Mouse (Mus musculus) thymus, postnatal 36 days (tissue): ENCODE data around the gene Aunip.

Experiments
- DNase-seq, 2 experiments: peaks; one replicate each; pipeline ENCODE4 v3.0.0; 2022; ENCODE audit warnings: mixed read lengths in 2 of 2

Gene Aunip

DNA sequence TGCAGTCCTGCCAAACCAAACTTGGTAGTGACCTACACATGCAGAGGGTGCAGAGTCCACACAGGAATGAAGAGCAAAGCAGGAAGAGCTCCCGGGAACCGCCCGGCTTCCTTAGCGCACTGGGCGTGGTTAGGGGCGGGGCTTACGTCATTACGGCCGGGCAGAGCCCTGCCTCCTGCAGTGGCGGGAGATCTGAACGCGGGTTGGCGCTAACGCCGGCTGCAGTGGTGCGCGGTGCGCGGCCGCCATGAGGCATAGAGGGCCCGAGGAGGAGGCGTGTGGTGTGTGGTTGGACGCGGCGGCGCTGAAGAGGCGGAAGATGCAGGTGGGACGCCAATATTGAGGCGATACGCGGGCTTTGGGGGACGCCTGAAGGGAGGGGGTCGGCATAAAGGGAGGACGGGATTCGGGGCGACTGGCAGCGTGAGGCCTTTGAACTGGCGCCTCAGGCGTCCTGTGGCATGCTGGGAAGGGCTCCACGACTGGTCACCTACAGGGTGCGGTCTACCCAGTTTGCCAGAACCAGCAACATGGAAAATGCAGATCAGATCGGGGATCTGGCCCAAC, at the start of gene Aunip:
Gene Aunip (plus strand): TSS at position 155 of the 567 bp plus-strand sequence.
- peak; percentile 84 to 87 for DNase-seq

DNA sequence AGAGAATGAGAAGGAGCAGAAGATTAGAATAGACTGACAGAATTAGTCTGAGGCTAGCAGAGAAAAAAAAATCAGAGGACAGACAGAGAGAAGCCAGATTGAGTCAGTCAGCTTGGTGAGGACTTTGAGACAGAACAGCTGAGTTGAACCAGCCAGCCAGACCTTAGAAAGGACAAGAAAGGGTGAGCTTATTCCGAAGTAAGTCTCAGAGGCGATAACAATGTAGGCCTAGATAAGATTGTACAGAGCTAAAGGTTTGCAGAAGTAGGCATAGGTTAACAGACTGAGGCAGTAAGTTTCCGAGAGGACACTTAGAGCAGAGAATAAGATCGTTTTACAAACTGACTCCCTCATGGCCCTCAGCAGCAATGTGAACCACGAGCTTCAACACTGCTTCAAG, 49.5 kb upstream of the Aunip start:
- no peak for DNase-seq

DNA sequence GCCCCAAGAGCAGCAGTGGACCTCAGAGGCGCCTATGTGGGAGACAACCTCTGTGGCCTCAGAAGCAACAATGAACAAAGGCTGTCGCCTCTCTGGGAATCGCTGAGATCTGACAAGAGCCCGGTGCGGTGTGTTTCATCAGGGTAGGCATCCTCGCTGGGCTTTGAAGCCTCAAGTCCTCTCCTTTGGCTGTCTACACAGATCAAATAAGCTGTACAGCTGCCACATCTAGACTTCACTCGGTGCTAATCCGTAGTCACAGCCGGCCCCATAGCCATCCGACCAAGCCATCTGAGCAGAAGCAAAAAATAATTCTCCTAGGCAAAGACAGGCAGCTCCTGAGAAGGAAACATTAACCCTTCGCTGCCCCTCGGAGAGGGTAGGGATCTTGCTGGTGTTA, 45.0 kb upstream of the Aunip start:
- no peak for DNase-seq

- no peak for DNase-seq
Observed at GRCm38 (mm10) chr4:134466381-134467262, 44.2 kb upstream of the Aunip start.

- peak; percentile 65 to 66 for DNase-seq
Observed at GRCm38 (mm10) chr4:134467435-134468214, 43.2 kb upstream of the Aunip start.

DNA sequence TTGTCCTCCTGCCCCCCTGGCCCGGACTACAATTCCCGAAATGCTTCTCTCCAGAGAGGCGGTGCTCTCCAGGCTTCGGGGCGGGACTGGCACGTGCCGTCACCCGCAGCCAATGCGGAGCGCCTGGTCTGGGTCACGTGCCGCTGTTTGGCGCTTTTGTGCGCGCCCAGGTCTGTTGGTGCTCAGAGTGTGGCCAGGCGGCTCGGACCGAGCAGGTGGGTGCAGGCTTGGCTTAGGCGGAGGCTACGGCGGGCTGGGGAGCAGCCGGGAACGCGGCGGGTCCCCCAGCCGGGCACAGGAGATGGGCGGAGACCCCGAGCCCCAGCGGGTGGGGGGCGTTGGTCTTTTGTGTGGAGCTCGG, 42.6 kb upstream of the Aunip start, which contains the start of gene Stmn1:
Gene Stmn1 (plus strand): TSS at position 106 of the 361 bp plus-strand sequence.
- DNase-seq, result peak; percentile 92 to 96

GRCm38 (mm10) chr4:134468578-134469266, 42.1 kb upstream of the Aunip start:
- DNase-seq, result peak; percentile 98

DNA sequence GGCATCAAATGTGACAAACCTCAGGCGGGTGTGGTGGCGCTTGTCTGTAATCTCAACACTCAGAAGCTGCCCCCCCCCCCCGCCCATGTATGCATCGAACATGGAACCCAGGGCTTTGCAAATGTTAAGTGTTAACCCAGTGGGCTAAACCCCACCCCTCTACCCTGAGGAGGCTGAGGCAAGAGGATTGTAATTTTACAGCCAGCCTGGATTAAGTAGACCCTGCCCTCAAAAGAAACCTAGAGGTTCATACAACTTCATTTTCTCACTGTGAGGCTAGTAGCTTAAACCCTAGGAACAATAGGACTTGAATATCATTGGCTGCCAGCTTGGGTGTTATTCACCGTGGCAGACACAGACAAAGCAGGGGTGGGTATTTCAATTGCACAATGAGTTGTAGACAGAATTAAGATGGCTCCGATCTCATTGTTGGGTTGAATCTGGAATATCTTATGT, 41.4 kb upstream of the Aunip start:
- DNase-seq, result no peak

GRCm38 (mm10) chr4:134469985-134470384, 40.8 kb upstream of the Aunip start:
- no peak for DNase-seq

GRCm38 (mm10) chr4:134471469-134471868, 39.3 kb upstream of the Aunip start:
- DNase-seq, result no peak

GRCm38 (mm10) chr4:134473764-134474163, 37.0 kb upstream of the Aunip start:
- no peak for DNase-seq

DNA sequence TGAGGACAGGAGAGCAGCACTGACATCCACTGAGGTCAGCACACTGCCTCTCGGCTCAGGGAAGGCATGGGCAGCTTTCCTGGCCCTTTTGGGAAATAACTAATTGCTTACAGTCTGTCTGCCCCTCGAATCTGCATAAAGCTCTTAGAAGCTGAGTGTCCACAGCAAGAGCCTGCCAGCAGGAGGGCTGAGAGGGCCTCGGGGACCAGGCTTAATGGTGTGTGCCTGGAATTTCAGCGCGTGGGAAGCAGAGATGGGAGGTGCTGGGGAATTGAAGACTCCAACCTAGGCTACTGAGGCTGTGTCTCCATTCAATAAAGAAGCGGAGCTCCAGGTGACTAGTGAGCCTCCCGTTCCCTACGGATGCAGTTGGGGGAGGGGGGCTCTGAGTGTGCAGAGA, 36.6 kb upstream of the Aunip start:
- no peak for DNase-seq

DNA sequence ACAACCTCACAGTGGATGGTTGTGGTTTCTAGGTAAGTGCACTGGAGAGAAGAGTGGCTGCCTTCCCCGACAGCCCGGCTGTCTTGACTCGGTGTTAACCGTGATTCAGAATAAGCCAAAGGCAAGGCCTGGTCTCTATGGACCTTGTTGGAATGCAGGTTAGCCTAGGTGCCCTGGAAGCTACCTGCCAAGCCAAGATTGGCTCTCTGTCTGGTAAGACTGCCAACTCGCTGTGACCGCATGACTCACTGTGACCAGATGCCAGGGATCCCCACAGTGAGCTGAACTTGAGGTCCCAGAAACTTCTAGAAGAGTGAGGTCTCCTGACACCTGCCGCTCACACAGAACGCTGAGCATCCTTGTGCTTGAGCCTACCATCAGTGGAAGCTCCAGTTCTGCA, 33.9 kb upstream of the Aunip start:
- no peak for DNase-seq

DNA sequence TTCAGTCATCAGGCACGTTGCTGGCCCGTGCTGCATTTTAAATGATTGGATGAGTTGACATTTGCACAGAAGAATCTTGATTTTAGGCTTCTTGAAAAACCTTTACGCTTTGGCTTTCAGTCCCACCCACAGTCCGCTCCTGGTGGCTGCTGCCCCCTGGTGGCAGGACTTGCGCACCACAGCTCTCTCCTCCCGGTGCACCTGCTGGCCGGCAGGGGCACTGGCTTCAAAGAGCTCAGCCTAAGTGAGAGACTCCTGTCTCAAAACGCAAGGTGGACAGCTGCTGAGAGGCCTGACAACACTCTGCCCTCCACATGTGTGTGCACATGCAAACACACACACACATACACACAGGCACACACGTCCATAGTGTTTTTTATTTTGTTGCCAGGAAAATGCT, 32.8 kb upstream of the Aunip start:
- peak; percentile 90 to 94 for DNase-seq

DNA sequence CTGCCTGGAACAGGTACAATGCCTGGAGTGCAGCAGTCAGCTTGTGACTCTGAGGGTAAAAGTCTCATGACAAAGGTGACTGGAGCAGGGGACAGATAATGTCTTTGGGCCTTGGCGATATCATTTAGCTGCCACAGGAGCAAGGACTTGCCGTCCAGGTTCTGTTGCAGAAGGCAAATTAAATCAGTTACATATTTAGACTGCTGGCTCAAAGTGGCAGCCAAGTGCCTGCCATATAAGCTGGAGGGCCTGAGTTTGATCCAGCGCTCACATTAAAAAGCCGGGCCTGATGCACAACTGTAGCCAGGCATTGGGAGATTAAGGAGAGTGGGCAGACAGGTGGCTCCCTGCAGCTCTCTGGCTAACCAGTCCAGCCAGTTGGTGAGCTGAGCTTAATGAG, 31.0 kb upstream of the Aunip start:
- no peak for DNase-seq

DNA sequence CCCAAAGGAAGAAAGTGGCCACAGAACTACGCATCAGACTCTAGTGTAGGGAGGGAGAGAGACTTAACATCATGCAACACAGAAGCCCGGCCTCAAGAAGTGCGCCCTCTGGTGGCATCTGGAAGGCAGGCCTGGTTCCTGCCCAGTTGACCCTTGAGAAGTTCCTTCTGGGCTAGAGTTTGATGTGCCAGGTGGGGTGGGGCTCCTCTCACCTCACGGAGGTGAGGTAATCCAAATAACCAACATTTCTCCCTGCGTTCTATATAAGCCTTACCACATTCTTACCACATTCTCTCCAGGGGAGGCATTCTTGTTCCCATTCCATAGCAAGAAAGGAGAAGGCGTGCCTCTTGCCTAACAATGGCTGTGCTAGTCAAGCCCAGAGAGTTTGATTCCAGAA, 29.9 kb upstream of the Aunip start:
- peak; percentile 71 to 75 for DNase-seq

GRCm38 (mm10) chr4:134481270-134481669, 29.5 kb upstream of the Aunip start:
- no peak for DNase-seq

DNA sequence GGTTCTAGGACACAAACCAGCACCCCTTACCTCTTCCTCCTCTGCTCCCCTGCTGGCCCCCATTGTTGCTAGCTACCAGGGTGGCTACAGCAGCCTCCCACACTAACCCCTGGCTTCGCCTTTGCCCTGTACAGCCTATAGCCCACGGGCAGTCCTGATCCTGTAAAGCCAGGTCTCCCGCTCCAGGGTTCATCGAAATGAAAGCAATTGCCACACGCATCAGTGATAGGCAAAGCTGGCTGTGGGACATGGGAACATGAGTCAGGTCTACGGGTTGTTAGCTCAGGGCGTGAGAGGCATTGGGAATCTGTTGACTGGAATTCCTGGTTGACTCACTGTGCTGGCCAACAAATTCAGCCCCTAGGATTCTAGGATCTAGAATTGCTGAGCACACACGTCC, 28.4 kb upstream of the Aunip start:
- no peak for DNase-seq

- no peak for DNase-seq
Observed at GRCm38 (mm10) chr4:134483078-134483688, 27.6 kb upstream of the Aunip start.

DNA sequence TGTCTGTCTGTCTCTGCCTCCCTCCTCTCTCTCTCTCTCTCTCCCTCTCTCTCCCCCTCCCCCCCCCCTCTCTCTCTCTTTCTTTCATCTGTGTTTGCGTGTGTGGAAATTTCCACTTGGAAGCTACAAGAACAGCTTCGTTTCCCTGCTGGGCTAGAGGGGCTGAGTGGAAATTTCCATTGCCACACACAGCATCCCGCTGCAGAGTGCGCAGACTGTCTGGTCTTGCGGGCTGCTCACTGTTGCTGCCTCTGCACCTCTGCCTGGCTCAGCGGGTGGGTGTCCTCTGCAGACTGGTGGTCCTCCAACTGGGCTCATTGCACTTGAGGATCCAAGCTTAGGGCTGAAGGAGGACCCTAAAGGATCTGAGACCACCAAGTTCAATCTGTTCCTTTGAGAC, 27.1 kb upstream of the Aunip start:
- no peak for DNase-seq

DNA sequence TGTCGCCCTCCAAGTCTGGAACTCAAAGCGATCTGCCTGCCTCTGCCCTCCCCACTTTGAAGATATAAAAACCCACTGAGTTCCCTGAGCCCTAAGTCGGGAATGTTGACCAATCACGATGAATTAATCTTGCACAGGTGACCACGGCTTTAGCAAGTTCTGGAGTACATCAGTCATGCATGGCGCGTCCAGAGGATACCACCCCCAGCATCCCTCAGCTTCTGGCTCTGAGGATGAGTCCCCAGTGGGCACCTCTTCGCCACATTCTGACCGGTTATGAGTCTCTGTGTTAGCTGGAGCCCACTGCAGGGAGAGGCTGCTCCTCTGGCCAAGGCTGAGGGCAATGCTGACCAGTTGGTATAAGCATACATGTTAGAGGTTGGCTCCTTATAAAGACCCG, 26.6 kb upstream of the Aunip start:
- no peak for DNase-seq

DNA sequence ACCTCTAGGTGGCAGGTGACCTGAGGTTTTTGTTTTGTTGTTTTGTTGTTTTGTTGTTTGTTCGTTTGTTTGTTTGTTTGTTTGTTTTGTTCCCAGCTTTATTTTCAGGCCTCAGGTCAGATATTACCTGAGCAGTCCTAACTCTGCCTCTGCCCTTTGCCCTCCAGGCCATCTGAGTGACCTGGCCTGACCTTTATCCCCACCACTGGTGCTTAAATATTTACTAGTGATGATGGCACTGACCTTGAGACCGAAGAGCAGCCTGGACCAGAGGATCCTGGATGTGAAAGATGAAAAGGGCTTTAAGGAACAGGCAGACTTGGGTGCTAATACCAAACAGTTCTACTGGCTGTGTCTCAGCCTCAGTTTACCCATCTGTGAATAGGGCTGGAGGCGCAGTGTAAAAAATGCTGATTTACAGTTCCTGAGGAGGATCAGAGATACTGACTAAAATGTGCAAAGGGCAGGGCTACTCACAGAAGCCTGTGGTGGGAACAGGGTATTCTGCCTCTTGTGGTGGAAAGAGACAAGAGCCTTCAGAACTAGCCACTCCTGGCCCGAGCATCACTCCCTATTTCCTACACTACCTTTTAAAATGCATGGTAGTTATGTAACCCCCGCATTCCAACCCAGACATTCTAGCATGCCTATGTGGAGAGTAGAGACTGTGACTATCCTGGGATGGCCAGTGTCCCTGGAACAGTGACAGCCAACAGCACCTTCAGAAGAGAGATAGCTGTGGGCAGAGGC, 25.5 kb upstream of the Aunip start:
- no peak for DNase-seq
